Mouse (Mus musculus) kidney, postnatal 4 days (tissue): Measurements from ENCODE around the gene Rbpj.
"Not testable (repeated sequence)": the region's sequence is repeated elsewhere in the genome, so short reads cannot be mapped to it uniquely, and the experiment has no call there.

Experiments
- DNase-seq, 2 experiments: peaks; one replicate each; pipeline ENCODE4 v3.0.0; 2021; ENCODE audit warnings: mixed read lengths in 2 of 2

Rbpj gene

DNA sequence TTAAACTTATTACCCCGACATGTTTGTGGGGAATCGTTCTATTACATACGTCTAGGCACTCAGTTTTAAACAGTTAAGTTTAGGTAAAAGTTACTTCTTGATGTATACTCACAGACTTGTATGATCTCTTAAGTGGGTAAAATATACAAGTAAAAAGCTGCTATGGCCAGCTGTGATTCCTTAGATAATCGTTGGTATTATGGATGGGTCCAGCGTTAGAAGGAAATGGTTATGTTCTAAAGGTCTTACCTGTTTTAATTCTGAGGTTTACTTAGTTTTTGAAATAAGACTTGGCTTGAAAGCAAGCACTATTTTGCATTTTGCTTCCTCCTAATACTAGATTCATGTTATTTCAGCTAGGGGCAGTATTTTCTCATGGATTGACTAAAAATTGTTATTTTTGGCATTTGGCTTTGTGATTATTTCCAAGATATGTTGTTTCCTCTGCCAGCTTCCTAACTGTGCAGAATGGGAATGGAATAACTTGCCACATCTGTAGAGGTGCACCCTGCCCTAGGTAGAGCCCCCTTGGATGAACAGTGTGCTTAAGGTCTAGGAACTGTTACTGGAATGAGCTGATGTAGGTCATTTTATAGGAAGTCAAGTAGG, 127.2 kb downstream of the Rbpj start:
- no peak for DNase-seq

DNA sequence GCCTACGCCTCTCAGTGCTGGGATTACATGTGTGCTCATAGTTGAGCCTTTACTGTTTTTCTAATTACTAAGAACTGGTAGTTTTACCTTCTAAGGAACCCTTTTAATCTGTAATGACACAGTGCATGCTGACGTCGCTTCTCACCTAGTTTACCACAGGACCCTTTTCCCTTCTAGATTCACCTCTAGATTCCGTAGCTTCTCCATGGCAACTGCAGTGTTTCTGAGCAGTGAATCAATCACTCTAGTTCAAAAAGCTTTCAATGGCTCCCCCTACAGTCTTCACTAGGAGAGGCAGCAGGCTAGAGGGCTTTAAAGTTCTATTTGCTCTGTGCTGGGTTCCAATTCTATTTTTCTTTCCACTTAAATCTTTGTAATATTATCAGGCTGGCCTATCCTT, 128.3 kb downstream of the Rbpj start:
- peak in 1 of 2 experiments; percentile 27 for DNase-seq

DNA sequence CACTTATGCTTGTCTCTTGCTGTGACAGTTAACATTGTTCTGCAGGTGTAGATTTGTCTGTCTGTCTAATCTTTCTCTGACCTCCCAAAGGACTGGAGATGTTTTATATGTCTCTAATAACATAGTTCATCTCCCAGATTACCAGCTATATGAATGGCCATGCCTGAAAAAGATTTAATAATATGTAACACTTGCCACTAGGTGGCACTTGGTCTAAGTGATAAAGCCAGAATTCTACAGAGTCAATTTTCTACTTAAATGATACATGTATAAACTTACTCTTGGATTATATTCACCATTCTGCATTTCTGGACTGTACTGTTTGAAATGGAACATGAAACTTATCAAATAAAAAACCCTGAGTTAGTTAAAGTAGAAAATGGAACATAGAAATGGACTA, 132.6 kb downstream of the Rbpj start:
- no peak for DNase-seq

DNA sequence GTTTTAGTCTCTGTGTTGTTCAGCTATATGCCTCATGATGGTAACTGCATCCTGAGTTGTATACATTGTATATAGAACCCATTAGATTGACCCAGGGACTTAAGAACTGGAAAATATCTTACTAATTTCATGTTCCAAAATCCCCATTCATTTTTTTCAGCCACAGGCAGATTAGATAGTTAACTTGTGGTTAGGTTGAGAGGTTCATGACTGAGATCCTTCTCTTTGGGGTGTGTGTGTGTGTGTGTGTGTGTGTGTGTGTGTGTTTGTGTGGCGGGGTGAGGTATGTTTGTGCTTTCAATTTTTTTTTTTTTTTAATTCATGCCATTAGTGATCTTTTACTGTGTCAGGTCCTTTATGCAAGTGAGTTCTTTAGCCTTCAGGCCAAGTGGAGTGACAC, 133.2 kb downstream of the Rbpj start:
- no peak for DNase-seq

DNA sequence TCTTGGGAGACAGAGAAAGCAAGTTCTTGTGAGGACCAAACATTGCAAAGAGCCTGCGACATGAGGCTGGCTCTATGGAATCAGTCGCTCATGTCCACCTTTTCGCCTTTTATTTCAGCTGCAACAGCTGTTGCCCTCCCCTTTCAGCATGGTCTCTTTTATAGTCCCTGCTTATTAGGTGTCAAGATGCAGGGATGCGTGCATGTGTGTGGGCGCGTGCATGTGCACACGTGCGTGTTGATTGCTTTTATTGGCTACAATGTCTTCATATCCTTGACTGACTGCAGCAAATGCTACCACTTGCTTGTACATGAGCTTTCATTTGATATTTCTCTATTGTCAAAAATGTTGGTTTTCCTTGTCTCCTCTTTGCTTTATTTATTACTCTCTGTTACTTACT, 136.2 kb downstream of the Rbpj start:
- DNase-seq, result peak; percentile 16 to 20

DNA sequence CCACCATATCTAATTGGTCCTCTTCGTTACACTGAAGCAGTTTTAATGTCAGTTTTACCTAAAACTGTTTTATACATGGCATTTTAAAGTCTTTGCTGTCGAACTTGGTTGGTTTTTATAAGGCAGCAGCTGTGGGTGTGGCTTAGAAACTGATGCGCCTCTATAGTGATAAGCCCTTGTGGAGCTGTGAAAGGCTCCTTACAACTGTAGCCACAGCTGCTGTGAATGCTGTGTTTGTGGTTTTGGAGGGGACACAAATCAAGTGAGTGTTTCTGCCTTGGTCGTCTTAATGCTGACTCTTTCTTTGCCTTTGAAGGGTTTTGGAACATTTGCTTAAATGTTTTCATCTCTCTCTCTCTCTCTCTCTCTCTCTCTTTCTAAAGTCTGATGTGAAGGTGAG, 139.5 kb downstream of the Rbpj start:
- DNase-seq, result no peak

DNA sequence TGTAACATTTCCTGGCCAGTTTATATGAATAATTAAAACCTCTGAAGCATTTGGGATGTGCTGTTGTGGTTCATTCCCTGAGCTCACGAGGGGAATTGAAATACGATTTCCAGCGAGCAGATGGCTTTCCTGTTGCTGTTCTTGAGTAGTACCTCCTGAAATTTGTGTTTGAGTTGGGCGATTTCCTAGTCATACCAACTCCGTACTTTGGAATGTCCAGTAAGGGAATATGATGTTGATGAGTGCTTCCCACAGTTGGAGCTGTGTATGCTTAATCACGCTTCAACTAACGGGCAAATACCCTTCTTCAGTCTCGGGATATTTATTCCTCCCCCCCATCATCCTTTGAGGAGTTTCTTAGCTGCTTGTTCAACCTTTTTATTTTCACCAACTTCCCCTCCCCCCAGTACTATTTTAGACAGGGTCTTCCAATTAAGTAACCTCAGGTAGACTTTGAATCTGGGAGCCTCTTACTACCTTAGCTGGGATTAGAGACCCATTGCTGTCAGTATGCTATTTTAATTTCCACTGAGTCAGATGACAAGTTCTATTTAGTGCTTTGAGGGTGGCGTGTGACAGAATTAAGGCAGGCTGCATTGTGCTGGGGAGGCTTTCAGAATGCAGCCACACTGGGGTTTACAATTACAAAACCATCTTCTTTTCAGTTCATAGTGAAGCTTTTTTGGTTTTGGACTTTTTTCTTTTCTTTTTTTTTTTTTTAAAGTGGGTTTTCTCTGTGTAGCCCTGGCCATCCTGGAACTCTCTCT, 141.5 kb downstream of the Rbpj start:
- no peak for DNase-seq

DNA sequence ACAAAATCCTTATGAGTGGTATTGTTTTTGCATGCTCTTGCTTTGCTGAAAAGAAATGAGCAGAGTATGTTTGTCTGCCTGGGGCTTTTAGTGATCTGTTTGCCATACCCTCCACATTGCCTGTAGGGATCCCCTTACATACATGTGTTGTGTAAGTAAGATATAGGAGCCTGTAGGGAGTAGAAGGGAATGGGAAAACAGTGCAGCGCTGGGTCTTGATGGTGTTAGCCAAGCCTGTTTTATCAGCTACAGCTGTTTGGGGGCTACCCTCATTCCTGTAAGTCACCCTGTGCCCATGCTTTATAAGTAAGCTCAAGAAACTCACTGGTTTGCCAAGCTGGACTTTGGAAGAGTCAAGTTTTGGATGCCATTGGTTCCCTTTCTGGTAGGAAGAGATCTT, 152.9 kb downstream of the Rbpj start:
- DNase-seq, result no peak

DNA sequence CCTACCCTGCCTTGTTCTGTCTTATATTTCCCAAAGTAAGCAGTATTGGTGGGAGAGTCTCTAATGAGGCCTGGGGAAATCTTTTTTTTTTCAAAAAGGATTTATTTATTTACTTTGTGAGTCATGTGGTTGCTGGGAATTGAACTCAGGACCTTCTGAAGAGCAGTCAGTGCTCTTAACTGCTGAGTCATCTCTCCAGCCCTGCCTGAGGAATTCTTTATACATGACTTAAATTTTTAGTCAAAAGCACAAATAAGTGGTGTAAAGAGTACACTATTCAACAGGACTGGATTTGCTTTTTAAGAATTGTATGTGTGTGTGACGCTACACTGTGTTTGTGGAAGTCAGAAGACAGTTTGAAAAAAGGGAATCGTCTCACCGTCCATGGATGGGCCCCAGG, 166.1 kb downstream of the Rbpj start:
- no peak for DNase-seq

DNA sequence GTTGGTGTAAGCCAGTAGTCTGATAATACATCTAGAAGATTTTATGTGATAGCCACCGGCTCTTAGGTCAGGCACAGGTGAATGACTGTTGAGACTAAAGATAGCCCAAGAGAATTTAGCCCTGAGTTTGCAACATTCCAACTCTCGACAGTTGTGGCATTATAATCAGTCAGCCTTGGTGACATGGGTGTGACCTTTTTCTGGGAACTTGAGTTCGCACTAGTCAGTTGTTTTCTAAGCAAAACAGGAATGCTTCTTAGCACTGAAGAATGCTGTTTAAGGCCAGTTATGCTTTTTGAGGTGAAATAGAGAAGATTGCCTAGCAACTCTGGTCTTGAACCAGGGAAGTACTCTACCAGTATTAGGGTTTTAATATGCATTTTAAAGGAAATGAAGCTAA, 170.8 kb downstream of the Rbpj start:
- no peak for DNase-seq

DNA sequence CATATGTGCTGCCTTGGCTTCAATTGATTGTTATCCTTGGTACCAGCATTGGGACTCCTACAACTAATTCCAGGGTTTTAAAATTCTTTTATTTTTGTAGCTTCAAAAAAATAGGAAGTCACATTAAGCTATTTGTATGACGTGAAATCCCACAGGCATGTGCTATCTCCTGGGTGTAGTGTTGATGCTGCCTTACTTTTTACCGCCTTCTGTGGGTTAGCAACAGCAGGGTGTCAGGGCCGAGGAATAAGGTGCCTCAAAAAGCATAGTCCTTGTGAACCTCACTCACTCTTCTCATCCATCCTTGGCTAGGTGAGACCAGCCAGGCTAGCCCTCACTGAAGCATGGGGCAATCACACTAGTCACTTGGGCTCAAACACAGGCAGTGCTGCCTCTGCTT, 171.3 kb downstream of the Rbpj start:
- no peak for DNase-seq

DNA sequence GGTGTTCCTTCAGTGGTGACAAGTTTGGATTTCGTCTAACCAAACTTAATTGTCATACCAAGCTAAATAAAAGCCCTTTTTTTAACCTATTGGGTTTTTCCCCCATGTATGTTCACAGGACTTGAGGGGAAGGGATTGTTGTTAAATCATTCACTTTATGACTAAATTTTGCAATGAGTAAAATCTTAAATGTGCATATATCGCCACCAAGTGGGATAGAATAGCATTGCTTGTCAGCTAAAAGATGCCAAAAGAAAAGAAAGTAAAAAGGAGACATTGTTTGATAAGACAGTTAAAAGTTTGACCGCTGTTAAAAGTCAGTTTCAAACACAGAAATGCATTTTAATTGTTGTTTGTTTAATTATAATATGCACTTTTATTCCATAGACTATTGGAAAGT, 172.7 kb downstream of the Rbpj start:
- DNase-seq, result no peak

DNA sequence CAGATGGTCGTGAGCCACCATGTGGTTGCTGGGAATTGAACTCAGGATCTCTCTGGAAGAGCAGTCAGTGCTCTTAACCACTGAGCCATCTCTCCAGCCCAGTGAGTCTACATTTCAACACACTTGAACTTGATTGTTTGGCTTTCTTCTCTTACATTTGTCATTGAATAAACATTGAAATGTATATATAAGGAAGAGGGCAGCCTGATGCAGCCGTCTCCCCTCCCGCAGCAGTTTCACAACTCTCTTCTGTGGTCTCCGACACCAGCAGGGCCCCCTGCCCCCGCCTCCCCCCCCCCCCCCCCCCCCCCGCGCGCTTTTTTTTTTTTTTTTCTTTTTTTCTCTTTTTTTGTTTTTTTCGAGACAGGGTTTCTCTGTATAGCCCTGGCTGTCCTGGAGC, 180.7 kb downstream of the Rbpj start:
- DNase-seq, result no peak

DNA sequence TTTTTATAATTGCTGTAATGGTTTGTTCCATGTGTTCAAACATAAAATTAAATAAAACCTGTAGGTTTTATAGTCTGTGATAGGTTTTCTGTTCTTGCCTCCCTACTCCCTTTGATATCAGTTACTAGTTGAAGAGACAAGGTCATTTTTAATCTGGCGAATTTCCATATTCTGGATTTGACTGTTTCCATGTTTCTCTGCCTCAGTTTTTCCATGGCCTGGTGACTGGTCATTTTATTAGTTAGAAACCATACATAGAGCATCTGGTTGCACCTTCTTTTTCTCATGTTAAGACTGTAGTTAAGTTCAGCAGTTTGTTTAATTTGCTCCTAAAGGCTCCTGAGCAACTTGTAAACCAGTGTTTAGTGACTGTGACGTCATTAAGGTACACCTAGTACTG, 181.4 kb downstream of the Rbpj start:
- DNase-seq, result no peak

DNA sequence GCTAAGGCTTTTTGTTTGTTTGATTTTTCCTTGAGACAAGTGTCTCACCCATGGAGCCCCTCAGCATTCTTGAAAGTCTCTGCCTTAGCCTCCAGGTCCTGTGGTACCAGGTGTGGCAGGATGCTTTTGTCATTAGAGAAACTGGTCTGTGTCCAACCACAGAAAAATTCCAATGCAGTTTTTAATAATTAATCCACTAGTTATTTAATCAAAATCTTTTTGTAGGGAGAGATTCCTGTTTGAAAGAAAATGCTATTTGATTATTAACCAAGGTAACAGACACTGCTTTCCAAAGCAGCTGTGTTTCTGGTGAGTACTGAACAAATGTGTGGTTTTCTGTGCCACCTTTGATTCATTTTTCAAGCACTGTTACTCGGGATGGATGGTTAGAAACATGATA, 190.6 kb downstream of the Rbpj start:
- no peak for DNase-seq

DNA sequence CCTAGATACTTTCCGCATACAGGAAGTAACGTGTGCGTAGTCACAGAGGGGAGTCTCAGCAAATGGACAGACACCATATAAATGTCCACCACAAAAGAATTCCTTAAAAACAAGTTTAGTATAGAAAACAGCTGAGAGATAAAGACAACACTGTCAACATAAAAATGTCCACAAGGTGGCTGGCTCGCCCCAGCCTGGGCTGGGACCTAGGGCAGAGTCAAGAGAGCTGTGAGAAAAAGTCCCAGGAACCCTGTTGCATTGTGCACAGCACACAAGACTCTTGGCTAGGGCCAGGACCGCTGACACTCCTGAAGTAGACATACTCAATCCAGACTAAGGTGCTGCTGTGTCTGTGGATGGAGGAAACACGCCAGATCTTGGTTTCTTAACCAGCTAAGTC, 192.0 kb downstream of the Rbpj start:
- DNase-seq, result peak; percentile 64 to 72

DNA sequence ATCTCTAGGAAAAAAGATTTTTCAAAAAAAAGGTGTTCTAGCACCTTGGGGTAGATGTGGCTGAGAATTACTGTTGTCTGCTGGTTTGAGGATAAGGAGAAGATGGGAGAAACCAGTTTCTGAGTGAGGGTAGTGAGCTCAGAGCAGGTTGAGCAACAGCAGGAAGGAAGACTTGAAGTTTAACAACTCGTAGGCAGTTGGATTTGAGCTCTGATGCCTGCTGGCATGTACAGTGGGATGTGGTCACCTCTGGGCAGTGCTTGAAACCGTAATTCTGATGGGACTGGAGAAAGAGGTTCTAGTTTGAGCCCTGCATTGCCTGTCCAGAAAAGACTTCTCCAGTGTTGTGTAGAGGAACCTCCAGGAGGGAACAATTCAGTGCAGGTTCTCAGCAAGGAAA, 195.6 kb downstream of the Rbpj start:
- DNase-seq, result no peak

DNA sequence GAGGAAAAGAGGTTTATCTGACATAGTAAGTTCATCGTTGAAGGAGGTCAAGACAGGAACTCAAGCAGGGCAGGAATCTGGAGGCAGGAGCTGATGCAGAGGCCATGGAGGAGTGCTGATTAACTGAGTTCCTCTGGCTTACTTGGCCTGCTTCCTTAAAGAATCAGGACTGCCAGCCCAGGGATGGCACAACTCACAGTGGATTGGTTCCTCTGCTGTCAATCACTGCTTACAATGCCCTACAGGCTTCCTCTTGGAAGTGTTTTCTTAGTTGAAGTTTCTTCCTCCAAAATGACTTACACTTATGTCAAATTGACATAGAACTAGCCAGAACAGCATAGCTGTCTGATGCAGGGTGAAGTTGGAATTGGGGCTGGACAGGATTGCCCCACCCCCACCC, 196.5 kb downstream of the Rbpj start:
- DNase-seq, result no peak

DNA sequence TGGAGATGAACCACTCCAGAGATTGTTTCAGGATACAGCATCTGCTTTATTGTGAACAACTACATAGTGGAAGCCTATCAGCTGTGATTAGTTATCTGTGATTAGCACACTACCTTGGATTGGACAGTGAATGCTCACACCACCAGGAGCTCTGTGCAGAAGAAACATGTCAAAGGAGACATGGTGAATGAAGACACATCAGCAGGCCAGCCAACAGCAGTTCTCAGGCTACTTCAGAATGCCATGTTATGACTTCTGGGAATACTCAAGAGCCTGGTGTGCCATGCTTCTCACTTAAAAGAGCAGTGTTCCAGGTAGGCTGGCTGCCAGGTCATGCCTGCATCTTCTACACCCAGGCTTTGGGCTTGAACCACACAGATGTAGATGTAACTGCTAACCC, 197.7 kb downstream of the Rbpj start:
- no peak for DNase-seq

DNA sequence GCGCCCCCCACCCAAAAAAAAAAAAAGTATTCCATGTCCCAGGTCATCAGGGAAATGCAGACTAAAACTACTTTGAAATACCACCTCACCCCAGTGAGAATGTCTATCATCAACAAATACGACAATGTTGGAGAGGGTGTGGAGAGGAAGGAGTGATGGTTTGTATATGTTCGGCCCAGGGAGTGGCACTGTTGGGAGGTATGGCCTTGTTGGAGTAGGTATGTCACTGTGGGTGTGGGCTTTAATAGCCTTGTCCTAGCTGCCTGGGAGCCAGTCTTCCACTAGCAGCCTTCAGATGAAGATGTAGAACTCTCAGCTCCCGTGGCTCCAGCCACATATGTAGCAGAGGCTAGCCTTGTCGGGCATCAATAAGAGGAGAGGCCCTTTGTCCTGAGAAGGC, 202.1 kb downstream of the Rbpj start:
- DNase-seq, result no peak

DNA sequence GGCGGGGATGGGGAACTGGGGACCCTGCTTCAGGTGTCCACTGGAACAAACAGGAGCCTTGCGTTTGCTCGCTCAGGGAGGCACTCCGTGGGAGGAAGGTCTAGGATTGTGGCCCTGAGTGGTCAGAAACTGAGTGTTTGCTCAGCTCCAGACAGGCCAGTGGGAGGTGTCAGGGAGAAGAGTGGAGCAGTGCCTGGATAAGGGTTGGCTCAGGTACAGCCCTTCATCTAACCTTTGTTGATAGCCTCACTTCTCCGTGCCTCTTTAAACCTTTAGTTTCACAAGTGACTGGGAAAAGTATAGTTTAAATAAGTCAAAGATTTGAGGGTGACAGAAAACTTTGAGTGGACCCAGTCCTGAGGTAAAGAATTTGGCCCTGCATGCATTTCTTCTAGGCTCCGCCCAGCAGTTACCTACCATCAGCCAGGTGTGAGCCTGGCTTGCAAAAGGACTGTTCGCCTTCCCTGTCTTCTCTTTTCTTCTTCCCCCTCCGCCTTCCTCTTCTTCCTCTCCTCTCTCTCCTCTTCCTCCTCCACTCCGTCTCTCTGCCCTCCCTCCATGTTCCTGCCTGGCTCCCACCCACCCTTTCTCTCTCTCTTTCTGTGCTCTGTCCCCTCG, 204.5 kb downstream of the Rbpj start:
- no peak for DNase-seq

DNA sequence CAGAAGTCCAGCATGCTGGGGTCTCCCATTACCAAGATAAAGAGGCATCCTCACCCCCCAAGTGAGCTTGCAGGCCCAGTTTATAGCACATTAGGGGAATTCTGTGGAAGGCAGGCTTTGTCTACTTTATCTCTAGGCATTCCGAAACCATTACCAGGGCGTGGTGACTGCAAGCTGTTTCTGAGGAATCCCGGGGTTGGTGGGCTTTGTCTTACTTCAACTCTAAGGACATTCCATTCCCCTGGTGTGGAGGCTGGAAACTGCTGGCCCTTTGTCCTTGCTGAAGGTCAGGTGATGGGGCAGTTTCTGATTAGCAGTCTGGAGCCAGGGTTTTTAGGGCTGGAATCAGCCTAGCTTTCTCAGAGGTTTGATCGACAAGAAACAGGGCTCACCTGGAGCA, 205.6 kb downstream of the Rbpj start:
- no peak for DNase-seq

DNA sequence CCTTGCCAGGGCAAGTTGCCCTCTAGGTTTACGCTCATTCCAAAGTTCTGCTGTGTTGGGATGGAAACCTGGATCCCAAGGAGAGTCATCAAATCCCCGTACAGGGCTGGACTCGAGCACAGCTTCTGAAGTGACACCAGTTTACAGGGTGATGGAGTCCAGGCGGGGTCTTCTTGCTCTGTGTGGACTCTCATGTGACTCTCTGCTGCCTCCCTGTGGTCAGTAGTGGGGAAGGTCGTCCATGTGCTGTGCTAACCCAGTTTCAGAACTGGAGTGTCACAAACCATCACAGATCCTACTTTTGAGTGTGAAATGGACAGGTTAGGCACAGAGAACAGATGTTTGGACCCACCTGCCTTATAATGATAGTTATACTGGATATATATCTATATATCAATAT, 206.4 kb downstream of the Rbpj start:
- DNase-seq, result peak; percentile 84 to 87

DNA sequence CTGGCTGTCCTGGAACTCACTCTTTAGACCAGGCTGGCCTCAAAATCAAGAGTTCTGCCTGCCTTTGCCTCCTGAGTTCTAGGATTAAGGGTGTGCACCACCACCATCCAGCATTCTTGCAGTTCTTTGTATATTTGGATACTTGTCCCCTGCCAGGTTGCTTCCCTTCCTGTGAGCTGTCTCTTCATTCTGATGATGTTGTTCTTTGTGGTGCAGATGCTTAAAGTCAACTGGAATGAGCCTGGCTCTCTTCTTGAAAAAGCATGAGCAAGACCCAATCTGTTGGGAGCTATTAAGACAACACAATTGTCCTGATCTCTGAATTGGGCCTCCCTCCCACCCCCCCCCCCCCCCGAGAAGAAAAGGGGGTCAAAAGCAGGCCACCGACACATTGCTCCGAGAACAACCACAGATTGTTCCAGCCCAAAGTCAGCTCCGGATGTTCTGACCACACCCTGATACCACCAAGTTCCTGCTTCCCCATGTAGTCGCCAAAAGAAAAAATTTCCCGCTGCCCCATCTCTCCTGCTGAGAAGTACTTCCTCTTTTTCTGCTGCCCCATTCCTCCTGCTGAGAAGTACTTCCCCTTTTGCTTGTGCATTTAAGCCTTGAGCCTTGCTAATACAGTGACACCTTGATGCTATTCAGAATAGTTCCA, 207.7 kb downstream of the Rbpj start:
- not testable (repeated sequence) for DNase-seq
